Mouse (Mus musculus): ENCODE data around the gene Retreg1. TPM values are rescaled to one million over a fixed set of nuclear protein-coding genes. Genes with fewer than 3 reads are reported as not detected.
A peak's percentile ranks its signal among the peaks of the same experiment; 100 is the strongest.

Gene Retreg1
- total RNA-seq, 1 experiment from 2014 or later: 183 TPM

DNA sequence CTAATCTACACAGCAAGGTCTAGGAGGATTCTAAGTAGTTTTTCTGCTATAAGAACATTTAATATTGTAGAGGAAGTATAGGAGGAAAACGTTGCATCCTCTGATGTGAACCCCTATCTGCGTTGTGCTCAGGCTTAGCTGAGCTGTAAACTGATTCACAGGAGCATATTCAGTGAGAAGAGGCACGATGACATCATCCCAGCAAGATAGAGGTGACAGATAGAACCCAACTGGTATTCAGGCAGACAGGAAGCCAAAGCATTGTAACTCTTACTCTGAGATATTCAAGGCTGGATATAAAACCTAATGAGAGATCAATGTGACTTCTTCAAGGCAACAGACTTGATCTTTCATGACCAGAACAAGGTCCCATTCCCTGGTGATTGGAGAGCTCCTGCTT is 20.3 kb upstream of the Retreg1 start:
- ATAC-seq (ENCODE audit: extremely low read depth, insufficient number of reproducible peaks, low FRiP score, poor library complexity, severe bottlenecking): no peak

DNA sequence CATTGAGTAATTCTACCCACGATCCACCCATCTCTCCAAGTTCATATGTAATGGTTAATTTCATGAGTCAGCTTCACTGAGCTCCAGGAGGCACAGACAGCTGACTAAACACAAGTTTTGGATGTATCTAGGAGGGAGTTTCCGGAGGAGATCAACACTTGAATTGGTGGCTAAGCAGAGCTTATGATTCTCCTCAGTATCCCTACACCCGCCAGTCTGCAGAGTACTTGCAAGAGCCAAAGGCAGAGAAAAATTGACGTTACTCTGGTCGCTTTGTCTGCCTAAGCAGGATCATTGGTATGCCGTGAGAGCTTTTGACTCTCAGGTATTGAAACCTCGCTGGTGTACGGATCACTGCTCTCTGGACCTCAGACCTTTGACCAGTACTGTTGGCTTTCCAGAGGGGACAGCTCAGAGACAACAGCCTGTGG is 16.4 kb upstream of the Retreg1 start:
- no peak for ATAC-seq (ENCODE audit: extremely low read depth, insufficient number of reproducible peaks, low FRiP score, poor library complexity, severe bottlenecking)

DNA sequence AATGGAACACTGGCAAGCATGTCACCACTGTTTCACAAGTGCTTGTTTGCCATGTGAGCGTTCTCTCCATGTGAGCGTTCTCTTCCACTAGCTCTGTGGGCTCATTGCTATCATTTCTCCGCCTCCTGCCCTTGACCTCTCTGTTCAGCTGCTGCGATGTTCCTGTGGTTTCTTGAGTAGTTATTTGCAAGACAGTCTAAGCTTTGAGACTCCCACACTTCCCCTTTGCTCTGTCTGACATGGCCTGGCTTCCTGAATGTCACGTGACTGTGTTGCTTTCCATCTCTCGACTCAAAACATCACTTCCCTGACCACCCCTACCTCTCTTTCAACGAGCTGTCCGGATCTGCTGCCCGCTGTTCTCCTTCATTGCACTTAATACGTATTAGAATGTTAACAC is 14.5 kb upstream of the Retreg1 start:
- ATAC-seq (ENCODE audit: extremely low read depth, insufficient number of reproducible peaks, low FRiP score, poor library complexity, severe bottlenecking): peak; percentile 84

DNA sequence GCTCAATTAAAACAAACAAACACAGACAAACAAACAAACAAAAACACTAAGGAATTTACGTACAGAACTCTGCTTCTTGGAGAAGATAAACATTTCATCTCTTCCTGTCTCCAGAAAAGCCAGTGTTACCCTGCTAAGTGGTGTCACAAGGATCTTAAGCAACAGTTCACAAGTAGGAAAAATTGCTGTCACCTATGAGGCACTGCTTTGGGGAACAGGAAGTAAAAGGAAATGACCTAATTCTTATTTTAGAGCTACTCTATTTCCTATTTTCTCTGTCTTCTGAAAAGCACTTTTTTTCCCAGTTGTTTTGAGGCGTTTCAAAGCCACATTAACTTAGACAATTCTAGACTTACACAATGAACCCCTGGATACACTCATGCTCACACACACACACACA is 12.6 kb upstream of the Retreg1 start:
- peak; percentile 27; the same call in 1 of the 2 replicates for ATAC-seq (ENCODE audit: extremely low read depth, insufficient number of reproducible peaks, low FRiP score, poor library complexity, severe bottlenecking)

DNA sequence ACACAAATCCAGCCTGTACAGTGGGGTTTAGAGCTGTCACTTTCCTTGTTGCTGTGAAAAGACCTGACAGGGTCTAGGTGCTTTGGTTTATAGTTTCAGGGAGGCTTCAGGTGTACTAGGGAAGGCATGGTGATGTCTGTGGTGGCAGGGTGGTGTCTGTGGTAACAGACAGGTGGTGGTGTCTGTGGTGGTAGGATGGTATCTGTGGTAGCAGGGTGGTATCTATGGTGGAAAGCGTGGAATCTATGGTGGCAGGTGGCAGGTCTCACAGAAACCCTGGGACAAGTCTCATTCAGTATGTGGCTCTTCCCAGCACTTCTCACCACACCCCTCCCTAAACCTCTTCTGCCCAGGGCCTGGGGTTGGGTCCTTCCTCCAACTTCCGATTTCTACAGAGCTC is 8.7 kb upstream of the Retreg1 start:
- peak; percentile 1; the same call in 1 of the 2 replicates for ATAC-seq (ENCODE audit: extremely low read depth, insufficient number of reproducible peaks, low FRiP score, poor library complexity, severe bottlenecking)

DNA sequence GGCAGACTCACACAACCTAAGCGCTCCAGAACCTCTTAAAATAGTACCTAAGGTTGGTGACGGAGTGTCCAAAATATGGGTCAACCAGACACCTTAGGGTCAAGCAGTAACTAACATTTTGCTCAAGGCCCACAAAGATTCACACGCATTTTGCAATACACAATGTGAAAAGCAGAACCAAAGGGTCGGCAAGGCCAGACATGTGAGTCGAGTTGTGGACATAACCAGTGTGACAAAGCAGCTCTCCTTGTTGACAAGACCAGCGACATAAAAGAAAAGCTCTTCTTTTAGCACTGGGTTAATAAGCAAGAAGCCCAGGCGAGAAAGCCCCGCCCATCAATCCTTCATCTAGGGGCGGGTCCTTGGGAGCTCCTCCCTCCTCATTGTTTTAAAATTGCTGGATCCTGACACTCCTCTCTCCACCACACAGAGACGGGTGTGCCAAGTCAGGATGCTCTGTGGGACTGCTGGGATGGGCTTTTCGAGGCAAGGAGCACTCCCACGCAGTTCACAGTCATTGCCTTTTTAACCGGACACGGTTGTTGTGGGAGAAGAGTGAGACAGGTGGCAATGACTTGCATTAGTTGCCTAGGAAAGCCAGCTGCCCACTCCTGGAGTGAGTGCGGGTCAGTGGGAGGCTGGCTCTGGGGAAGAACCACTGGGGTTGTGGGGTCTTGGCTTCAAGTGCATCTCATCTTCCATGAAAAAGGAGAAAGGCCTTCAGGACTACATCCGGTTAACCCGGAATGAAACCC is 7.9 kb upstream of the Retreg1 start:
- peak; percentile 71 for ATAC-seq (ENCODE audit: extremely low read depth, insufficient number of reproducible peaks, low FRiP score, poor library complexity, severe bottlenecking)

DNA sequence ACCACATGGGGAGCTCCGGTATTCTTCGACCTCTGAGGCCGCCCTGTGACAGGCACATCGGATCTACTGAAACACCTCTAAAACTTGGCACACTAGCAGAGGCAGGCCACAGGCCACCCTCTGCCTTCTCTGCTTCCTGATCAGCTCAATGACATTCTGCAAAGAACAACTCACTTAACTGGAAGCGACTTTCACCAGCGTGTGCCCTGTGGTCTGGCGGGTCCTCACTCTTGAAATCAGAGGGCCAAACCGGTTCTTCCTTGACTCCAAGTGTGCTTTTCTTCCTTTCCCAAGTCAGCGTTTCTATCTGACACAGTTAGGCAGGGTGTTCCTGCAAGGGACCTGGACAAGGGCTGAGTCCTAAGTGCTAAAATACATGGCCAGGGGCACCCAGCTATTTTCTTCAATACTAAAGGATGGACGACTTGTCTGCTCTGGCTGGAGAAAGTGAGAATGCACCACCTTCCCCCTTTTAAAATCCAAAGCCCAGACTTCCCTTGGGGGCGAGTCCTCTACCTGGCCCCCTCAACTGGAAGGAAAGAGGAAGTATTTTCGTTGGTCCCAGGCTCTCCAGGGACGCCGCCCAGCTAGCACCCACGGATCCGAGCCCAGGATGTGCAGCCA is 406 bp upstream of the Retreg1 start:
- ATAC-seq (ENCODE audit: extremely low read depth, insufficient number of reproducible peaks, low FRiP score, poor library complexity, severe bottlenecking): no peak

DNA sequence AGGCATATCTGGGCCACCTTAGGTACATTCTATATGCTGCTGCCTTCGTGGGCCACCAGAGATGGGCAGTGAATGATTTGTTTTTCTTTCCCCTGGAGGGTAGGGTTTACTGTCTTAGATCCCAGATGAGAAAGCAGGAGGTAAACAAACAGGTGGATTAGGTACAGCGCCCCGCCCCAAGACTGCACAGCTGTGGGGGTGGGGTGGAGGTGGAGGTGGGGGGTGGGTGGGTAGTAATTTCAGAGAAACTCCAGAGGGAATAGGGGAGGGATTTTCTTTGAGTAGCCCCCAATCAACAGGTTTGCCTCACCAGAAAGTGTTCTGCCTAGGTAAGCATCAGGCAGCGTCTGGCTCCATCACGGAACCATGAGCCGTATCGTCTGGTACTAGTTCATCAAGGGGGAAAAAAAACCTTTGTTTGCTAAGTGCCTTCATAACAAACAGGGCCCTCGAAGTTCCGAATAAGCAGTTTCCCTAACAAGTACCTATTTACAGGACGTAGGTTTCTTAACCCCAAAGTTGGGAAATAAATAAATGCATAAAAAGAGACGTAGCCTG is 1.1 kb downstream of the Retreg1 start:
- ATAC-seq (ENCODE audit: extremely low read depth, insufficient number of reproducible peaks, low FRiP score, poor library complexity, severe bottlenecking): no peak

DNA sequence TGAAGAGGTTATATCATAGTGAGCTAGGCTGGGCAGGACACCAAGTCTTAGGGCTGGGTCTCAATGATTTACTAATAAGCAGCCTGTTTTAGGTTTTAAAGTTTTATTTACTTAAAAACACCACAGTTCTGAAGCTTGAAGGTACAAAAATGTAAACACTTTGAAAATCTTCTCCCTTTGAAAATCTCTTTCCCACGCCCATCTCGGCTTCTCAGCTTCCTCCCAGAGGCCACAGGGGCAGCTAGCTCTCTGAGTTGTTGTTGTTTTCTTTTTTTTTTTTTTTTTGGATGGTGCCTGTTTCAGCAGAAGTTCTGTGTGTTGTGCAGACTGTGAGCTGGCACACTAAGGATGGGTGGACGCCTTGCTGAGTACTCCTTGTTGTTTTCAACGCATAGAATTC is 1.8 kb downstream of the Retreg1 start:
- ATAC-seq (ENCODE audit: extremely low read depth, insufficient number of reproducible peaks, low FRiP score, poor library complexity, severe bottlenecking): no peak

DNA sequence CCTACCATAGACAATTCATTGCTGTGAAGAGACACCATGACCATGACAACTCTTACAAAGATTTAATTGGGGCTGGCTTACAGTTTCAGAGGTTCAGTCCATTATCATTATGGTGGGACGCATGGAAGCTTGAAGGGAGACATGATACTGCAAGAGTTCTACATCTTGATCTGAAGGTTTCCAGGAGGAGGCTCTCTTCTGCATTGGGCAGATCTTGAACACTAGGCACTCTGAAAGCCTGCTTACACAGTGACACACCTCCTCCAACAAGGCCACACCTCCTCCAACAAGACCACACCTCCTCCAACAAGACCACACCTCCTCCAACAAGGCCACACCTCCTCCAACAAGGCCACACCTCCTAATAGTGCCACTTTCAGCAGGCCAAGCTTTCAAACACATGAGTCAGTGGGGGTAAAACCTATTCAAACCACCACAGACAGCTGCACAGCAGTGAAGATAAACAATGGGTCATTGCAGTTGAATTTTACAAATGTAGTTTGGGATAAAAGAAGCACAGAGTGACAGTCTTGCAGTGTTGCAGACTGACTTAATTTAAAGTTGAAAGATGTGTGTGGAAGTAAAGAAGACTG is 4.7 kb downstream of the Retreg1 start:
- ATAC-seq (ENCODE audit: extremely low read depth, insufficient number of reproducible peaks, low FRiP score, poor library complexity, severe bottlenecking): no peak

DNA sequence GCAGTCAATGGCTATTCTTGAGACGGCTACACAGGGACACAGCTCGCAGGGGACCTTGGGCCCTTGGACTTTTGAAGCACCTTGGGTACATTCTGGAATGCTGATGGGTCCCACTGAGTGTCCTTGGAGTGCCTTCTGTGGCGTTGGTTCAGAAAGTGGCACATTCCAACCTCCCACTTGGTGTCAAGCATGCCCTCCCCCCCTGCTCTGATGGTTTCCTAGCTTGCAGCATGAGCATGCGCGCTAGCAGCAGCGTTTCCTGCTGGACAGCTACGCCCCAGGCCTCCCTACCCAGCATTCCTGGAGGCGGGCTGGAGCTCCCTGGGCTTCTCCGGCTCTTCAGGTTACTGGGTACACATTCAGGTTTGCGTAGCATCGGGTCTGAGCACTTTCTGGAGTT is 7.6 kb downstream of the Retreg1 start:
- no peak for ATAC-seq (ENCODE audit: extremely low read depth, insufficient number of reproducible peaks, low FRiP score, poor library complexity, severe bottlenecking)

DNA sequence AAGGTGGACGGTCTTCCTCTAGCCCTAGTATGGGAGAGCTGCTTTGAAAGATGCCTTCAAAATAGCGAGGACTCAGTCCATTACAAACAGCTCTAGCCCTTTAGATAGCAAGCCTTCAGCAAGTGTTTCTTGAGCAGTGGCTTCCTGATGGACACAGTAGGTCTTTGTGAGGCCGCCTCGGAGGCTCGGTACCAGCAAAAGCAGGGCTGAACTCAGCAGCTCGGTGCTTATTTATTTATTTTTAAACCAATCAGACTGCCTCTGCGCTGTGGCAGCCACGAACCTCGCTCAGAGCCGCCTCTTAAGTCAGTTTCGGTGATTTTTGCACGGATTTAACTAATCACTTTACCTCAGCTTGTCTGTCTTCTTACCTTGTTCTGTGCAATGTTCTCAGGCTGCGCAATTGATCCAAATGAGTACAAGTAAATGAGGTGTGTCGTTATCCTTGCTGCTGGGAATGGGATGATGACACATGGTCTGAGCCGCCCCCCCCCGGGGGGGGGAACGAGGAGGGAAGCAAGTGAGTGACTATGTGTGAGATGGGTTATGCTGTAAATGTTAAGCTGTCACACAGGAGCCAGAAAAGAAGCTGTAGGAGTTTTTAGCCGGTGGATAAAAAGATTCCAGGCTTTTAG is 11.4 kb downstream of the Retreg1 start:
- ATAC-seq (ENCODE audit: extremely low read depth, insufficient number of reproducible peaks, low FRiP score, poor library complexity, severe bottlenecking): no peak

DNA sequence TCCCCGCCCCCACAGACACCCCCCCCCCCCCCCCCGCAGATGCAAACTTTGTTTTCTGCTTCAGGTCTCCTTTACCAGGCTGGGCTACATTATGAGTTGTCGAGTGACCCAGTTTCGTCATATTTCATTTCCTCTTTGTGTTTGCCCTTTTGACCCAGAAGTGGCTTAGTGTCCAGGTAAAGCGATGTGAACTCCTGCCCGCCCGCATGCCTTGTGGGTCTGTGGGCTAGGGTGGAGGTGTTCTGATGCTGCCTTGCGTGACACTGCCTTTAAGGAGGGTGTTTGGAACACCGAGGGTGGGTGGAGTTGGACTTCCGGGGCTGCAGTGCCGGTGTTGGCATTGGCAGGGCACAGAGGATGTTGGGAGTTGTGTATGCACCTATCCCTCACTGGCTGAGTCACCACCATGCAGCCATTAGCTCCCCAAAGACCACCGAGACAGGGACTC is 15.7 kb downstream of the Retreg1 start:
- ATAC-seq (ENCODE audit: extremely low read depth, insufficient number of reproducible peaks, low FRiP score, poor library complexity, severe bottlenecking): peak; percentile 81

DNA sequence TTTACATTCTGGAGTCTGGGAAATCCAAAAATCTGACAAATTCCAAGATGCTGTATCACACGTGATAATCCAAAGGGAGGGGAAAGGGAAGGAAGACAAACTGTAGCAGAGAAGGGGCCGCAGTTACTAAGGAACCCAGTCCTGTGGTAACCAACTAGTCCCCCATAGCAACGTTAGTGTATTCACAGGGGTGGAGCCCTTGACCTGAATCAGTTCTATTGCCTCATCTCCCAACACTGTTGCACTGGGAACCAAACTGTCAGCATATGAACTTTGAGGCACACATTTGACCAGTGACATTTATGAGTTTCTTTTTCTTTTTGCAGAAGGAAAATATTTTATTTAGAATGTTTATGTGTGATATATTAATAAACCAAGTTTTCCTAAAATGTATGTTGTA is 16.5 kb downstream of the Retreg1 start:
- peak; percentile 31; the same call in 1 of the 2 replicates for ATAC-seq (ENCODE audit: extremely low read depth, insufficient number of reproducible peaks, low FRiP score, poor library complexity, severe bottlenecking)

DNA sequence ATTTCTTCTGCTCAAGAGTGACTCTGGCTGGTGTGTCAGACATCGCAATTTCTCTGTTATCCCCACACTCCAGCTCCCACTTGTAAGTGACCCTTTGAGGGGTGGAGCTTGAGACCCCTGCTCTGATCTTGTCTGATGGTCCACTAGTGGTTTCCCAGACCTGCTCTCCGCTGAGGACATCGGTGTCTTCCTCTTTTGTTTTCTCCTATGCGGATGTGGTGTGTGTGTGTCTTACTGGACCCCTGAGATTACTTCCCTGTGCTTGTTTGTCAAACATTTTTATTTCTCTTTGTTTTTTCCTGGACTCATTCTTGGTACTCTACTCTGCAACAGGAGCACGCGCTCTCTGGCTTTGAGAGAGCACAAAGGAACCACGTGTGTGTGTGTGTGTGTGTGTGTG is 18.9 kb downstream of the Retreg1 start:
- ATAC-seq (ENCODE audit: extremely low read depth, insufficient number of reproducible peaks, low FRiP score, poor library complexity, severe bottlenecking): peak; percentile 26; the same call in 1 of the 2 replicates

DNA sequence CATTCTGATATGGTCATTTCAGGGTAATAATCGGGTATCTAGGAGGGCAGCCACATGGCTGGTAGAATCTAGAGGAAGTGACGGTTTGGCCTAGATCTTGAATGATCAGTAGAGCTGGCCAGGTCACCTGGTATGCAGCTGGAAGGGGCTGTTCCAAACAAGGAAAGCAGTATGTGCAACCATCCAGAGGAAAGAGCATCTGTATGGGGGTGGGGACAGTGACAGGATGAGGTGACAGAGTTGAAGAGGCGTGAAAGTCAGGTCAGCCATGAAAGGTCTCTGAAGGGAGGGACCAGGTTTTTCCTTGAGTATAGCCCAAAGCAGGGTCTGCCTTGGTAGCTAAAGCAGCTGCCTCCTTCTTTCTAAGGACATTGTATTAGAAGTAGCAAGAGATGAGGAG is 22.6 kb downstream of the Retreg1 start:
- ATAC-seq (ENCODE audit: extremely low read depth, insufficient number of reproducible peaks, low FRiP score, poor library complexity, severe bottlenecking): peak; percentile 42; the same call in 1 of the 2 replicates

DNA sequence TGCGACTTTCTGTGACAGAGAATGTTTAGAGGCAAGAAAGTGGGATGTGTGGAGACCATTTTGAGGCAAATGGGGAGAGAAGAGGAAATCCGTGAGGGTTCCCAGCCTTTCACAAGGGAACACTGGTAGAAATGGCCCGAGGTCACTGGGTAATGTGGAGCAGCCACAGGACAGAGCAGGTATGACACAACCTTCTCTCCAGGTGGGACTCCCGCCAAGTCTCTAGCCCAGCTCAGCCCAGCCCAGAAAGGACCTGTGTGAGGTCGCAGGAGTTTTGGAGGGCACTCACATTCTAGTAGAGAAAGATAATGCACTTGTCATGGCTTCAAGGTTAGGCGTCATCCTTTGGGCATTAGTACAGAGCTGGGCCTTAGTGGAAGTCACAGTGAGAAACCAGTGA is 23.1 kb downstream of the Retreg1 start:
- ATAC-seq (ENCODE audit: extremely low read depth, insufficient number of reproducible peaks, low FRiP score, poor library complexity, severe bottlenecking): no peak

DNA sequence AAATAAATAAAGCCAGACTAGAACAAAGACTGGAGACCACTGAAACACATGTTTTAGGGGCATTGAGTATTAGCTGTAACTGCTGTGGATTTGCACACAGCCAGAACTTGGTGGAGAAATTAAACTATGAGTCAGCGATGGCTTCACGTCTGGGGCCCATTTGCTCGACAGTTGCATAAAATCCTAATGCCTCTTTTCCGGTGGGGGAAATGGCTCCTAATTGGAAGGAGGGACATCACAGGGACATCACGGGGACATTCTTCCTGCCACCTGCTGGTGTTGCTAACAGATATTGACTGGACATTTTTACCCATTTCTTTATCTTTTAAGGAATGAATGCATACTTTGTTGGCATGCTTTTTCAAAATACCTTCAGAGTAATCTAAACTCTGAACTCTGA is 26.1 kb downstream of the Retreg1 start:
- no peak for ATAC-seq (ENCODE audit: extremely low read depth, insufficient number of reproducible peaks, low FRiP score, poor library complexity, severe bottlenecking)

DNA sequence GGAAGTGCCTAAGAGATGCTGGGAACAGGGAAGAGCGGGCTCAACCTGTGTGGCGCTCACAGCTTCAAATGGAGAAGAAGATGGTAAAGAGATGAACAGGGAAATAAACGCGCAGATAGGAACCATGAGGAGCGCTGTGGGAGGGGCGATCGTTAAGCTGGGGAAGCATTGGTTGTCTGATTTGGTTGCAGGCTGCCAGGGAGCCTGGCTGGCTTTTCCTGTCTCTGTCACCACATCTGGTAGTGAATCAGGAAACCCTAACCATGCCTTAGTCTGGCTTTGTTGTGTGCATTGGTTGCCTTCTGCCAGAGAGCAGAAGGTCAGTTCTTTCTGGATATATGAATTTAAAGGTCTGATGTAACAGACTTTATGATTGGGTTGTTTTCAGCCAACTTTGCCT is 28.5 kb downstream of the Retreg1 start:
- no peak for ATAC-seq (ENCODE audit: extremely low read depth, insufficient number of reproducible peaks, low FRiP score, poor library complexity, severe bottlenecking)
